Mouse (Mus musculus) cerebellum, adult 2 months (tissue): ENCODE measurements around the gene U2af1.

ENCODE experiments used
- CTCF ChIP-seq: fragments of 200-500 bp; IDR thresholded peaks from 2 replicates; pipeline ENCODE4 v1.5.1; 2011; ENCODE audit warnings: low read depth, mild to moderate bottlenecking, control low read depth, low read length, moderate library complexity, borderline replicate concordance; ENCODE audit not compliant: insufficient read depth
- POLR2A ChIP-seq: fragments of 200-500 bp; IDR thresholded peaks from 2 replicates; pipeline ENCODE4 v1.6.1; 2011; ENCODE audit warnings: low read length, control low read depth, borderline replicate concordance; ENCODE audit not compliant: insufficient read depth

DNA sequence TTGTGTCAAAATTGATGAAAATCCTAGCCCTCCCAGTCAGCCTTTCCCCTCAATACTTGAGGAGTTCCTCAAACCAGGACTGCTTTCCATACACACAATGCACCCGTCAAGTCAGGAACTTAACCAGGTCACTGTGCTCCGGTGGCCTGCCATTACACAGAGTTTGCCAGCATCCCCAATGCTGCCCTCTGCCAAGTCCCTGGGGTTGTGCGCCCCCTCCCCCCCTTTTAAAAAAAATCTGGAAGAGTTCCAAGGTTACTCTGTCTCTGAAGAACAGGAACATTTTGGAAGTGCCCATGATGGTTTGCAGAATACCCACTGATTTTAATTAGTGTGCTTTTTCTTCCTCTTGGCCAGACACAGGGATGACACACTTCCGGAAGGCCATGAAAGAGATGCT, 19.0 kb downstream of the U2af1 start:
- TF ChIP-seq CTCF (no peak), POLR2A (no peak)
